Mouse (Mus musculus): ENCODE data around the gene Ltv1. TPM values are rescaled to one million over a fixed set of nuclear protein-coding genes. Genes with fewer than 3 reads are reported as not detected.

Gene Ltv1
- 10 to 100 TPM; 18.5 to 23.1 TPM for total RNA-seq (2021)

DNA sequence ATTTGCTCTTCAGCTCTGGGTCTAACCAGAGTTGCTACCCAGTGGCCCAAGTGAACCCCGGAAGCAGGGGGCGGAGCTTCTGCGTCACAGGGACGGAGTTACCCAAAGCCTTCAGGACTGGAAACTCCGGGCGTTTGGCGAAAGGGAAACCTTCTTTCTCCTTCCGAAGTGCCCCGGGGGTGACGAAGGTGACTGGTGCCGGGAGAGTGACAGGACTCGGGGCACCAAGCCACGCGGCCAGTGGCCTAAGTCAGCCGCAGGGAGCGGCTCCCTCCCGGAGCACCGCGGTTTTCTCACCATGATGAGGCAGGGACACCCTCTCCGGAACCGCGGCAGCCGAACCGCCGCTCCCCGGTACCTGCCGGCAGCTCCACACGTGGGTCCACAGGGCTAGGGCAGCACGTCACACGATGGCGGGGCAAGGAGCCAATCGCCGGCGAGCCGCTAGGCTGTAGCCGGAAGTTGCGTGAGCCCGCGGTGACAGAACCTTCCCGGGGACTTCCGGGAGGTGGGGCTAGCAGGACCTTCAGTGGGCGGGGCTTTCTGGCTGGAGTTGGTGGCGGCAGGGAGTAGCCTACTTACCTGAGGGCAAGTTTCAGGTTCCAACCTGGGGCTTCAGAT is at the start of gene Ltv1:
Ltv1 (minus strand) TSS at position 438 of the 621 bp plus-strand sequence.
- intact Hi-C loops (cut with DNase I), result no loop called here
- DNase-seq (ENCODE audit: low spot score in 2 of 2), result peak; percentile 95 to 97

DNA sequence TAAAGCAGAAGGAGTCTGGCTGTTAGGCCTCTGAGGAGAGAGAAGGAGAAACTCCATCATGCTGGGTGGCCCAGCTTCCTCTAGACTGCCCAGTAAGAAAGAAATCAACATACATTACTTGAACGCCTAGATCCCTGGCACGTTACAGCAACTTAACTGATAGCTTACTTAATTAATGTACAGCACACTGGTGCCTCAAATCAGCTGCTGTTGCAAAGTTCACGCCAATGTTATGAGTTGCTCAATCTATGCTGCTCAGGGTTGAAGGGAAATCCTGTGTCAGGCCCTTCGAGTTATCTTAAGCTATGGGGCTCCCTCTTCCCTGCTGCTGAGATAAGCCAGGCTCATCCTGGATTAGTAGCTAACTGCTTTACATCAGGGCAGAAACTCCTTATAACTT is 47.5 kb upstream of the Ltv1 start:
- no peak for DNase-seq (ENCODE audit: low spot score in 2 of 2)
- intact Hi-C loops (cut with DNase I), result no loop called here

DNA sequence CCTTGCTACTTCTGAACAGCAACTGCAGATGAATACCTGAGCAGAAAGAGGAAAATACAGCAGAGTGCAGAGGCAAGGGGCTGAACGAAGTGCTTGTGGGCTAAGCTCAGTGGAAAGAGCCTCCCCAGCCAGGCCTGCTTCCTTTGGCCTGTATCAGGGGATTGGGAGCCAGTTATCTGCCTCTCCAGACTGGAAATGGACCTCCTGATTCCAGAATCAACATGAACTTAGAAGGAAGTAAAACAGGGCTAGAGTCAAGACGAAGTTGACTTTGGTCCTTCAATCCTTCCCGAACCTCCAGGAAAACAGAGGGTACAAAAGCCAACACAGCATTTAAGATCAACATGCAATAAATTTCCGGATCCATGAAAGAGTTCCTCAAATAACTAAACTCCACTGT is 45.2 kb upstream of the Ltv1 start:
- DNase-seq (ENCODE audit: low spot score in 2 of 2), result no peak
- intact Hi-C loops (cut with DNase I), result no loop called here

DNA sequence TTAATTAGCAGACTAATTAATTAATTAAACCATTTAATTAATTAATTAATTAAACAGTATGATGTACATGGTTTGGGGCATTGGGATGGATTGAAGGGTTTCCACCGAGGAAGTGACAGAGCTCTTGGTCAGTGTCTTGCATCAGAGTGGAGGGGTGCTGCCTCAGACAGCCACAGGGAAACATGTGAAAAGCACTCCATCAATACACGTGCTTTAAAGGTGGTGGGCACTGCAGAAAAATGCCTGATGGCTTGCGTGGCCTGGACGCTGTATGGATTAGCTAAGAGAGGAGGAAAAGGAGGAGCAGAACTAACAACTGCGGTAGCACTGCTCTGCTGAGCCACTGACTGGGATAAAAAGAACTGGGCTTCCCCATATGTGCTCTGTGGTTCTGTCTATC is 43.9 kb upstream of the Ltv1 start:
- DNase-seq (ENCODE audit: low spot score in 2 of 2), result no peak
- intact Hi-C loops (cut with DNase I), result no loop called here

DNA sequence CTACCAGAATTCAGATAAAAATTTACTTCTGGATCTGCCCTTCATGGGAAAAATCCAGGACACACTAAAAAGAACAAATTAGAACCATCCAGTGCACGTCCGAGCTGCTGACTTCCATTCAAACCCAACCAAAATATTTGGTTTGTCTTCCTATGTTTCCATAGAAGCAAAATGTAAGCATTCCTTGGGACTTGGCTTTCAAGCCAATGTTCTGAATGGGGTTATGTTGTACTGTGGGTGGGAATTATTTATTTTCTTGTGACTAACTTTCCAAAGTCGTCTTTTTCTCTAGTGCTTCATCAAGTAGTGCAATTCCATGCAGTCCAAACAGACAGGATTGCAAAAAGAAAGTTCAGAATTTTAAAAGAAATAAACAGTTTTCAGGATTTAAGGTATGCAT is 41.5 kb upstream of the Ltv1 start:
- intact Hi-C loops (cut with DNase I), result no loop called here
- no peak for DNase-seq (ENCODE audit: low spot score in 2 of 2)

DNA sequence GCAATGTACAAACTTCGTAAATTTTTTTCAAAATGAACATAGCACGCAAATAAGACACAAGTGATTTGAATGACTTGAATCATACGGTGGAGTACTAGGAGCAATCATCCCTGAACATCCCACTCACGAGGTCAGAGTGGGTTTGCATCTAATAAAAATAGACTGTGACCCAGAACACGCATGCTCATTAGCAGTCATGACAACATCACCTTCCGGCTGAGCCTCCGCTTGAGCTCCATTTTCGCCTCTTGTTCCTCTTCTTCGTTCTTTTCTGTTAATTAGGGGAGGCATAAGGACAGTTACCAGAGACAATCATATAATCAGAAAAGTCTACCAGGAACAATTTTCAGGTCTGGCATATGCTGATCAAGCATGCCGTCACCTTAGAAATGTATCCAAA is 41.0 kb upstream of the Ltv1 start:
- intact Hi-C loops (cut with DNase I), result no loop called here
- DNase-seq (ENCODE audit: low spot score in 2 of 2), result no peak

DNA sequence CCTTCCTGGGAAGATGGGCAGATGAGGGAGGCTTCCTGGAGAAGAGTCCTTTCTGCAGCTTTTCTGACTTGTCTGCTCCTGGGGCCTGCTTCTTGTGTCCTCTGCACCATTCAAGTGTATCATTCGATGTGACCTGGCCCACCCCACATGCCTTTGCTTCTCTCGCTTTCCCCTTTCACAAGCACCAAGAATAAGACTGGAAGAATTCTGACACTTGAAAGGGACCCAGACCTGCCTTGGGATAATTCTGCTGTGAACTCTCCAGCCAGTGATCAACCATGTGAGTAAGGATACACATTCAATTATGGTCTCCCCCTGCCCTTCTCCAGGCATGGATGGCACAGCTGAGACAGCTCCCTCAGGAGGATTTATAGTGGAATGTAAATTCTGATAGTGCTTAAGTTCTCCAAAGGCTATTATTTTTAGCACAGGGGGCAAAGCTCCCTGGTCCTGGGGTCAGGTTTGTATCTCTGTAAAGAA is 40.2 kb upstream of the Ltv1 start:
- intact Hi-C loops (cut with DNase I), result no loop called here
- no peak for DNase-seq (ENCODE audit: low spot score in 2 of 2)

DNA sequence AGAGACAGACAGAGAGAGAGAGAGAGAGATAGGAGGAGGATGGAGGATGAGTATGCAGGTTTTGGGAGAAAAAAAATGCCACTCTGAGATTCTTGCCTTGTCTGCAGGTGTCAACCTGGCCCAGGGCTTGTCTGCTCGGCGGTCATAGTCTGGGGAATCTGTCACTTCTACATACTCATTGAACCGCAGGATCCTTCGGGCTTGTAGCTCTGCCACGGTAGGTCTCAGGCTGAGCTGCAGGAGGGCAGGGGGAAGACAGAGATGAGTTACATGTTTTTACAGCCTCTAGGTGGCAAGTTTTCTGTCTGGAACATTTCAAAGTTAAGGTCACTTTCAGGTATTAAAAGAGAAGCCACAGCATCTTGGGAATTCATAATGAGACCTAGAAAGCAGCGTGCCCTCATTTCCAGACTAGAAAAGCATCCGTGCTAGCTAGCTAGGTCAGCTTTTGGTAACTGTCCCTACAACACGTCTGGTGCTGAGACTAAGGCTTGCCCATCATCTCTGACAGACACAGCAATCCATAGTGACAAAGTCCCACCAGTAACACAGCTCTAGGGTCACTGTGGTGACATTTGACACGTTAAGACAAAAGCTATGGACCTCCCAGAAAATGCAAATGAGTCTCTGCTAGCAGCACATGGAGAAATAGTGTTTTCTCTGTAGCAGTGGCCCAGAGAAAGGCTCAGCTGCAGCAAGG is 39.6 kb upstream of the Ltv1 start:
- no peak for DNase-seq (ENCODE audit: low spot score in 2 of 2)
- intact Hi-C loops (cut with DNase I), result no loop called here

DNA sequence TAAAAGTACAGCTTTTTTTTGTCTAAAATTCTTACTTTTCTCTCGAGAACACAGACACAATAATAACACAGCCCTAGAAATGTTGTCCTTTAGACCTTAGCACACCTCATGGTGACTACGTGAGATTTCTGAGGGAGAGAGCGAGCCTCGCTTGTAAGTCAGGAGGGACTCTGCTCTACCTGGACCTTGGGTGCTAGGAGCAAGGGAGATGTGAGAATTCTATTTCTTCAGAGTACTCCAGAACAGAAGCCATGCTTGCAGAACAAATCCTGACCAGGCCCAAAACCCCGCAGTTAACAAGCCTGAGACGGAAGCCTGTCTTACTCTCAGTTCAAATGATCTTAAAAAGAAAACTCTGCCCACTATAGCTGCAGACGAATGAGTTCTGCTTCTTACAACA is 37.7 kb upstream of the Ltv1 start:
- intact Hi-C loops (cut with DNase I), result no loop called here
- DNase-seq (ENCODE audit: low spot score in 2 of 2), result no peak

DNA sequence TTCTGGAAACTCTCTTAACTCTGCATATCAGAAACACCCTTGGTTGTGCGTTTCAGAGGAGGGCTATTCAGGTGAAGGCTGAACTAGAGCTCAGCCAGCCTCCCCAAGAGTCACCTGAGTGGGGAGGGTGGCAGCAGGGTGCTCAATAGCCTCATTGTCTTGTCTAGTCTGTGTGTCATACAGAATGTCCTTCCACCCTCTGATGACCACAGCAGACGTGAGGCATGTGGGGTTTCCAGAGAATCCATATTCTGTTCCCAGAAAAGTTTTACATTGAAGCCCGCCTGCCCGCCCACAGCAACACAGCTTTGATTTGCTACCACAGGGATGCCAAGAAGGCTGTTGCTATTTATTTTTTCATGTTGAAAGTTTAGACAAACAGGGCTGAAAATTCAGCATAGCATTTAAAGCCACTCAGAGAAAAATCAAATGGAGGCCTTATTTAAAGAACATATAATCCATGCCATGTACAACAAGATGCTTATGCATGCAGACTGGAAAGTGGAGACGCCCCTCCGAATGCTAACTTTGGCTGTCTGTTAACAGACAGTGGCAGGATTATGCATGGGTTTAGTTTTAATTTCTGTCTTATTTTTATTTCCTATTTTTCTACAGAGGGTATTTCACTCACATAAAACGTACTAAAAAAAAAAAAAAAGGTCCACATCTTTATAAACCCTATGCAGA is 32.6 kb upstream of the Ltv1 start:
- intact Hi-C loops (cut with DNase I), result no loop called here
- DNase-seq (ENCODE audit: low spot score in 2 of 2), result peak in 1 of 2 experiments; percentile 19

DNA sequence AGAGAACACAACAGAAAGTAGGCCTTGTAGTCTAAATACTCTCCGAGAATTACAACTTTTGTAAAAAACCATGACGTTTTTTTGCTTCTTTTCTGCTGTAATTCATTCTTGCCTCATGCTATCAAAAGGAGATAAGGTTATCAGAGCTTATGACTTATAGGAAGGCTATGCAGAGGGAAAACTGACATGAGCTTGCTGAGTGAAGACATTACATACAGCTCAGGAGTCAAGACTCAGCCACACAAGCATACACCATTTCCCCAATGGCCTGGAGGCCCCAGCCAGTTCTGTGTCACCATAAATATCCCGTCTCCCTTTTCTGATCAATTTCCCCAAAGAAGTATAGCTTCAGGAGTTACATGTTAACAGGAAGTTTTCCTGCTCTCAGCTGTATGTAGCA is 29.2 kb upstream of the Ltv1 start:
- intact Hi-C loops (cut with DNase I), result no loop called here
- DNase-seq (ENCODE audit: low spot score in 2 of 2), result no peak

DNA sequence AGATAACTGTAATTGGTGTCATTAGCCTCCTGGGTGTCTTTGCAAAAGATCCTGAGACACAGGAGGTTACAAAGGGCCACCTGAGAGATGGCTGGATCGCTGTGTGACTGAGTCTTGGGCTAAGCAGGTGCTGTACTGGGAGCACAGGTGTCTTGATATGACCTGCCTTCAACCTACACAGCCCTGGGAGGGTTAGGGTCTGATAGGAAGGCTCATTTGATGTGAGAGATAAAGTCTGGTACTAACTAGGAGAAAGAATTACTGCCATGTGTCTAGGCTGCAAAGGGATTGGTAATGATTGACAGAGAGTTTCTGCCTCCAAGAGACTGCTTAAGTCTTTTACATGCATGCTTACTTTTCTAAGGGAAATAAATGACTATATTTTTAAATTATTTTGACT is 27.1 kb upstream of the Ltv1 start:
- DNase-seq (ENCODE audit: low spot score in 2 of 2), result no peak
- intact Hi-C loops (cut with DNase I), result no loop called here

DNA sequence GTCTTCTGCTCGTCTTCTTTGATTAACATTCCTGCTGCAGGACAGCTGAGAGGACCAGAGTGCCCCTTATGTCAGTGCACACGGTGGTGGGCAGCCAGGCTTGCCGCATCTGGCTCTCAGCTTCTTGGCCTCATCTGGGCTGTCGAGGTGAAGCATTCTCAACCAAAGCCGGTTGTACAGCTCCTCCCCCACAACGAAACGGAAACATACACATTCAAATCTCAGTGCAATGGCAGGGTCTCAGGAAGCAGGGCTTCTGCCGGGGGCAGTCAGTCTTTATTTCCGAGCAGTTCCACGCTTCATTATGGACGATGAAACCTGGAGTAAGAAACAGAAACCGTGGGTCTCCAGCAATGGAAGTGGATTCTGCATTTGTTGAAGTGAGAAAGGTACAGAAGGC is 21.0 kb upstream of the Ltv1 start:
- DNase-seq (ENCODE audit: low spot score in 2 of 2), result no peak
- intact Hi-C loops (cut with DNase I), result no loop called here

DNA sequence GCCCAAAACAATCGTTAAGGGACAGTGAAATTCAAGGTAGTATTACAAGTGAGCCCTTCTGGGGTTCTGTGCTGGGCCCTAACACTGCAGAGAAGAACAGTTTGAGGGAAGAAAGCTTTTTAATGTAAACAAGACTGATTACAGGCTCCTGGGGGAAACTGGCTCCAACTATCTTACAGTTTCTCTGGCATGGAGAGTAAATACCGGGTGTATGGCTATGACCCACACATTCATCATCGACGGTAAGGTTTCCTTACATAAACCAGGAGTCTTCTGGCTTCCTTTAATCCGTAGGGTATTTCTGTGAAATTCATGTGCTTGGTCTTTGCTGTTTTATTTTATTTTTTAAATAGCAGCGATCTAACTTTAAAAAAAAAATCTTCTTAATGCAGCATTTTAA is 19.9 kb upstream of the Ltv1 start:
- DNase-seq (ENCODE audit: low spot score in 2 of 2), result no peak
- intact Hi-C loops (cut with DNase I), result no loop called here

DNA sequence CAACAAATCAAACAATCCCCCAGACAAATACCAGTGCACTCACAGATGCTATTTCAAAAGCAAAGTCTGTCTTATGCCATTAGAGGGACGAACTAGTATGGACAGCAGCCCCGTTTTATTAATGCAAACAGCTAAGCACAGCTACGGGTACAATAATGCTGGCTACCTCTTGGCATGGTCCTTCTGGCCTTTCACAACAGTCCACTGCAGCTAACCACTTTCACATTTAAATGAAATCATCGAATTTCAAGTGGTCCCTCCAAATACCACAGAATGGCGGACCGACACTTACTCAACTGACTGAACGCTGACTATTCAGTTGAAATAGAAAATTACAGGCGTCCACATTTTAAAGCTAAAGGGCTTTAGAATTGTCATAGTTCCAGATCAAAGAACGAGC is 19.4 kb upstream of the Ltv1 start:
- intact Hi-C loops (cut with DNase I), result no loop called here

DNA sequence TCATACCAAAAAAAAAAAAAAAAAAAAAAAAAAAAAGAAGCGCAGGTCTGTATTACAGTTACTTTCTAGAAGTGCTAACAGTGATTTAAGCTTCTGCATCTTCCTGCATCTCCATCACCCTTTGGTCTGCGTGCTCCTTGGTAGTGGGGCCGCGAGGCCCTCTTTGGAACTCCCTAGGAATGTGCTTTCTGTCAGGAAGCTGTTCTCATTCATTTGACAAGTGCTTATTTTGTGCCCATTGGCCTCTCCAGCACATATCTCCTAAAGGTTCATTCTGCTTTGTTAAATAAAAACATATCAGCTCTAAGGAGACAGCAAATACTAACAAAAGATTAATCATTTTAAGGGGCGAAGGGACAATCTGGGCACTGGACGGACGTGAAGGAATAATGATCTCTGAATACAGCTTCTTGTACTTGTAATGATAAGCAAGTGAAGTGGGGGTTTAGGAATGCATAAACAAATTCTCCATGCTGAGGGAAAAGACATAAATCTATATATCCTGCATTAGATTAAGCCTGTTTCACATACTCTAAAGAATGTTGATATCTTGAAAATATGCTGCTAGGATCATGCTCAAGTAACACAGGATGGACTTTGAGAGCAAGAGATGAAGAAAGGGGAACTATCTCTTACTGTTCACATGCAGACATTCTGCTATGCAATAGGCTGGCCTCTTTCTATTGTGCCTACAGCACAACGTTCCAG is 17.1 kb upstream of the Ltv1 start:
- no peak for DNase-seq (ENCODE audit: low spot score in 2 of 2)
- intact Hi-C loops (cut with DNase I), result no loop called here

More for the DNA sequence above, 19.4 kb upstream of the Ltv1 start:
- no peak for DNase-seq (ENCODE audit: low spot score in 2 of 2)

DNA sequence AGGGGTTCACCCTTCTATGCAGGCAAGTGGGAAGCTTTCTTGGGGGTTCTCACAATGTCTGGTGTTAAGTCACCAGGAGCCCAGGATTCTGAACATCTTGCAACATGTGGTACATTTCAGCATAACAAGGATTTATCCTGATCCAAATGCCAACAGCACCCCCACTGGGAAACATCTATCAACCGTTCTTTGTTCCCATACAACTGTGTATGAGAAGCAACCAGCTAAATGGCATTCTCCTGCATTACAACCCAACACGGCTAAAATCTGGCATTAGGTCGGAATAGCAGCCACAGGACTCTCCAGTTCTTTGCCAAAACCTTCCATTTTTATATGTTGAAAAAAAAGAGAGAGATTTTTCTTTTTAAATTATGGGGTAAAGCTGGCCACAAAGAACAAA is 16.5 kb upstream of the Ltv1 start:
- DNase-seq (ENCODE audit: low spot score in 2 of 2), result no peak
- intact Hi-C loops (cut with DNase I), result no loop called here

DNA sequence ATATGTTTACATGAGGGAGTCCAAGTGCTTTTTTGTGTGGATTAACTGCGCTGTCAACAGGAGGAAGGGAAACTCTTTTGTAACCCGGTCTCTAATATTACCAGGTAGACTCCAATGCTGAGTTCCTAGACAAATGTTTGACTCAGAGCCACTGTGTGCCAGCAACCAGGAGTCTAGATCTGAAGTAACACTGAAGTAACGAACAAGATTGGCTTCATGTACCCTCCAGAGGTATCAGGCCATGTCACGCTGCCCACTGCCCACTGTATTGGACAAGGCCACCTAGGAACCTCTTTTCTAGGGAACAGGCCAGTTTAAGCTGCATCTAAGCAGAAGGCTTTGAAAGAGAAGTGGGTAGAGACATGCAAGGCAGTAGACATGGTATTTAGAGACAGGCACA is 16.1 kb upstream of the Ltv1 start:
- intact Hi-C loops (cut with DNase I), result no loop called here
- no peak for DNase-seq (ENCODE audit: low spot score in 2 of 2)

DNA sequence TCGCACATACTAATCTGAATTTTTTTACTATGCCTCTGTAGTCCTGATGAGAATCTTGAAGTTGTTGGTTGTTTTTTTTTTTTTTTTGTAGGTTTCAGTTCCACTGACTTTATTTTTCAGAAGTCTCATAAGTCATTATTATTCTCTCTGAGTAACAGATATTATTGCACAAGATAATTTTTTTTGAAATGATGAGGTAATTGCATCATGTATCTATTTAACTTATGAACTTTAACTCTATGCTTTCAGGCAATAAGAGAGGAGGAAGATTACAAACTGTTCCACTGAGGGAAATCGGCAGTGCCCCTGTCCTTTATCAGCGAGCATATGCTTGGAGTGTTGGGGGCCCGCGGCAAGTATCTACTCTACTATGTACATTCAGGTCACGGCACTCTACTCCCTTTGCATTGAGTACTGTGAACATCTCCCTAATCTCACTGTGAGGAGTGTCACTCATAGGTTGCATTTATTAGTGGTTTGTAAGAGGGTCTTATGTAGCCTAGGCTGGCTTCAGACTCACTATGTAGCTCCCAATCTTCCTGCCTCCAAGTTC is 8.8 kb upstream of the Ltv1 start:
- no peak for DNase-seq (ENCODE audit: low spot score in 2 of 2)
- intact Hi-C loops (cut with DNase I), result no loop called here

DNA sequence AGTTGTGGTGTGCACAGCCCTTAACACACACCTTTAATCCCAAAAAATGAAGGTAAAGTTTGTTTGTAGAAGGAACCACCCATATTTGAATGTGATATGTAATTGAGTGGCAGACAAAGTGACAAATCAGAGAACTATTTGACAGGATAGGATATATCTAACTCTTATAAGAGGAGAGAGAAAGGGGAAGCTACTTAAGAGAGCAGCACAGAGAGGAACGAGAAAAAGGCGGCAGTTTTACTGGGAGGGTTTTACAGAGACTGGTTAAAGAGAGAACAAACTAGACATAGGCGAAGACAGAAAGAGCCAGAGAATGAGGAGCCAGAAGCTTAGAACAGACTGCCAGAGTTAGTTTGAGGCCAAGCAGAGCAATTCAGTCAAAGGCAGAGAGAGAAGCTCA is 7.9 kb upstream of the Ltv1 start:
- no peak for DNase-seq (ENCODE audit: low spot score in 2 of 2)
- intact Hi-C loops (cut with DNase I), result no loop called here

Measured in left cerebral cortex, postnatal 25 days (tissue).